Mouse (Mus musculus) ES-E14 (cell line): Measurements from ENCODE around the gene 1700012B07Rik. TPM values are rescaled to one million over a fixed set of nuclear protein-coding genes. Genes with fewer than 3 reads are reported as not detected.

Source experiments
- DNase-seq: peaks from one replicate; pipeline ENCODE4 v3.0.0-alpha.2; 2013; ENCODE audit warnings: low read depth, low spot score
- H3K27ac ChIP-seq: 2 replicates; pipeline ENCODE4 v1.5.1; 2012; ENCODE audit warnings: low read depth, mild to moderate bottlenecking, low read length, moderate library complexity, mixed read lengths; ENCODE audit not compliant: poor library complexity, insufficient read depth, severe bottlenecking
- H3K36me3 ChIP-seq: 2 replicates; pipeline ENCODE4 v1.6.1; 2012; ENCODE audit warnings: mild to moderate bottlenecking, low read length, moderate library complexity, mixed read lengths; ENCODE audit not compliant: control insufficient read depth, poor library complexity, insufficient read depth, severe bottlenecking
- H3K4me1 ChIP-seq, 2 experiments: fragments of 150-350 bp in 1 of 2; sonication (generic) in 1 of 2; 2 replicates each; pipeline ENCODE4 v1.6.1; 2012; ENCODE audit warnings: low read length in 2 of 2, mild to moderate bottlenecking in 1 of 2, mixed read lengths in 1 of 2; ENCODE audit not compliant: control insufficient read depth in 2 of 2, insufficient read depth in 2 of 2, poor library complexity in 1 of 2
- H3K4me3 ChIP-seq, 2 experiments: fragments of 150-350 bp in 1 of 2; sonication (generic) in 1 of 2; 2 replicates each; pipeline ENCODE4 v1.5.1; 2012; ENCODE audit warnings: low read length in 2 of 2, low read depth in 1 of 2, mild to moderate bottlenecking in 1 of 2, mixed read lengths in 1 of 2; ENCODE audit not compliant: insufficient read depth in 1 of 2, poor library complexity in 1 of 2, severe bottlenecking in 1 of 2
- H3K9ac ChIP-seq: 2 replicates; pipeline ENCODE4 v1.6.1; 2012; ENCODE audit warnings: low read depth, mild to moderate bottlenecking, low read length, mixed read lengths; ENCODE audit not compliant: poor library complexity, insufficient read depth, severe bottlenecking
- H3K9me3 ChIP-seq: fragments of 150-350 bp; sonication (generic); 2 replicates; pipeline ENCODE4 v1.6.1; 2012; ENCODE audit warnings: low read depth, mild to moderate bottlenecking, low read length; ENCODE audit not compliant: control insufficient read depth, insufficient read depth
- CHD2 ChIP-seq: IDR thresholded peaks from 2 replicates; pipeline ENCODE4 v1.6.1; 2014; ENCODE audit warnings: mild to moderate bottlenecking, low read depth, low read length, inconsistent platforms
- HCFC1 ChIP-seq: IDR thresholded peaks from 2 replicates; pipeline ENCODE4 v1.6.1; 2012; ENCODE audit warnings: low read length, inconsistent platforms, borderline replicate concordance; ENCODE audit not compliant: insufficient read depth
- MAFK ChIP-seq: IDR thresholded peaks from 2 replicates; pipeline ENCODE4 v1.6.1; 2014; ENCODE audit warnings: mild to moderate bottlenecking, low read depth, low read length, inconsistent platforms; ENCODE audit not compliant: insufficient read depth
- ZC3H11A ChIP-seq: IDR thresholded peaks from 2 replicates; pipeline ENCODE4 v1.6.1; 2012; ENCODE audit warnings: low read depth, mild to moderate bottlenecking, inconsistent platforms, low read length, borderline replicate concordance
- ZNF384 ChIP-seq: IDR thresholded peaks from 2 replicates; pipeline ENCODE4 v1.6.1; 2012; ENCODE audit warnings: low read depth, low read length, inconsistent platforms
- in situ Hi-C, 2 experiments: fragments of 600-800 bp; cut with MboI; formaldehyde crosslinking; loops; one replicate each; pipeline ENCODE4 v1.15.1; 2025; ENCODE audit warnings: low sequenced_read_pairs in 2 of 2, inconsistent platforms in 1 of 2; ENCODE audit not compliant: unreplicated experiment in 2 of 2
- total RNA-seq: library from RNA; depleted of rRNA; stranded (reverse); fragments of 300-350 nt; gene quantifications from 2 replicates; pipeline ENCODE4 v1.2.3, GENCODE M21; 2012

Gene 1700012B07Rik
- total RNA-seq, 1 experiment = not detected

GRCm38 (mm10) chr11:109791965-109792364 is 35.9 kb downstream of the 1700012B07Rik start:
- Histone ChIP-seq H3K4me3 (no peak overlapping the region), H3K9ac (no peak overlapping the region), H3K36me3 (no peaks in the 10 kb centered on the region), H3K9me3 (no peaks in the 10 kb centered on the region), H3K4me1 (no peaks in the 10 kb centered on the region), H3K27ac (no peak overlapping the region)
- no peak for DNase-seq
- in situ Hi-C loops = no loop called here
- TF ChIP-seq CHD2 = no peak
- no peak for TF ChIP-seq HCFC1
- no peak for TF ChIP-seq MAFK

GRCm38 (mm10) chr11:109790221-109790620 is 37.6 kb downstream of the 1700012B07Rik start:
- H3K9me3 ChIP-seq = no peaks in the 10 kb centered on the region
- no peak for DNase-seq
- H3K27ac ChIP-seq = no peak overlapping the region
- H3K4me1 ChIP-seq = no peaks in the 10 kb centered on the region
- in situ Hi-C loops = no loop called here
- no peaks in the 10 kb centered on the region for H3K36me3 ChIP-seq
- TF ChIP-seq ZC3H11A (no peak), MAFK (no peak), ZNF384 (no peak)
- no peak overlapping the region for H3K4me3 ChIP-seq
- H3K9ac ChIP-seq = no peak overlapping the region

GRCm38 (mm10) chr11:109785392-109785791 is 42.5 kb downstream of the 1700012B07Rik start:
- no peak overlapping the region for H3K27ac ChIP-seq
- H3K9me3 ChIP-seq = no peaks in the 10 kb centered on the region
- H3K9ac ChIP-seq = no peak overlapping the region
- in situ Hi-C loops = no loop called here
- no peak for DNase-seq
- no peaks in the 10 kb centered on the region for H3K36me3 ChIP-seq
- no peak overlapping the region for H3K4me3 ChIP-seq
- TF ChIP-seq HCFC1 = no peak
- no peak for TF ChIP-seq CHD2
- TF ChIP-seq ZNF384 = no peak
- no peak for TF ChIP-seq MAFK
- TF ChIP-seq ZC3H11A = no peak
- H3K4me1 ChIP-seq = no peaks in the 10 kb centered on the region

- in situ Hi-C loops = no loop called here
- H3K4me3 ChIP-seq = no peak overlapping the region
- DNase-seq = no peak
- TF ChIP-seq MAFK = no peak
- no peak for TF ChIP-seq ZNF384
- no peak for TF ChIP-seq ZC3H11A
- TF ChIP-seq HCFC1 = no peak
- no peak for TF ChIP-seq CHD2
- no peaks in the 10 kb centered on the region for H3K4me1 ChIP-seq
- H3K9me3 ChIP-seq = no peaks in the 10 kb centered on the region
- no peak overlapping the region for H3K27ac ChIP-seq
- no peak overlapping the region for H3K9ac ChIP-seq
- H3K36me3 ChIP-seq = no peaks in the 10 kb centered on the region
Measured at GRCm38 (mm10) chr11:109771381-109771780, 56.5 kb downstream of the 1700012B07Rik start.

GRCm38 (mm10) chr11:109770185-109770584 is 57.7 kb downstream of the 1700012B07Rik start:
- Histone ChIP-seq H3K9me3 (no peaks in the 10 kb centered on the region), H3K4me3 (no peak overlapping the region), H3K9ac (no peak overlapping the region), H3K36me3 (no peaks in the 10 kb centered on the region), H3K4me1 (no peaks in the 10 kb centered on the region), H3K27ac (no peak overlapping the region)
- no peak for DNase-seq
- in situ Hi-C loops = no loop called here
- TF ChIP-seq ZNF384 (no peak), HCFC1 (no peak), CHD2 (no peak), ZC3H11A (no peak), MAFK (no peak)
